Mouse (Mus musculus) naive thymus-derived CD4-positive, alpha-beta T cell, adult 2 months (primary cell): Measurements from ENCODE around the gene Vps36.

Experiments used
- DNase-seq: peaks from one replicate; pipeline ENCODE4 v3.0.0-alpha.2; 2011; ENCODE audit warnings: low read depth

Vps36 gene

GRCm38 (mm10) chr8:22209012-22209411 is 16.4 kb downstream of the Vps36 start:
- DNase-seq: no peak

DNA sequence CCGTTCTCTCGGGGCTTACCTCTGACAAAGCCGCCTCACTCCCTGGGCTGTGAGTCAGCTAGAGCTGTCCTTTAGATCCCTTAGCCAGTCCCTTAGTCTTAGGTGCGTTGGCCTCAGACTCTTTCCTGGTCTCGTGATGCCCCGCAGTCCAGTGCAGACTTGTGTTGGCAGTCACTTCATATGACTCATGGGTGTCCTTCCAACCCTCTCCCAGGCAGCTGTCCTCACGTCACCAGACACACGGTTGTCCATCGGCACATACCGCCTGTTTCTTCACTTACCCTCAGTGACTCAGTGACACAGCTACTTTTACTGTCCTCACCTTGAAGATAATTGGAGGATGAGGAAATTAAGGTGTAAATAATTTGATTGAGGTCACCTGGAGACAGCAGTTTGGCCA is 22.2 kb downstream of the Vps36 start:
- no peak for DNase-seq

DNA sequence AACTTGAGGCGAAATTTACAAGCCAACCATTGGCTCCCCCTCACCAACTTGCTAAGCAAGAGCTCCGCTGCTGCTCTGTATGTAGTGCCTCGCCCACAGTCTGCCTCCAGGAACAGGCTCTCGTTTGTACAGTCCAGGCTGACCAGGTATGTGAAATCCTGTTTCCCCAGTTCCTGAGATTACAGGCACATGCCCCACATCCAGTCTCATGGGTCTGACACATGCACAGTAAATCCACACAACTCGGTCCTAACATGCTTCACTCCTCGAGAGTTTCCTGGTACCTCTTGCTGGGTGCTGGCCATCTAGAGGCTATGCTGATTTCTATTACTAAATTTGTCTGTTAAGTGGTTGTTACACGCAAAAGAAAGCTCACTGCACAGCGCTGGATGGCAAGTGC is 33.8 kb downstream of the Vps36 start:
- DNase-seq: no peak

DNA sequence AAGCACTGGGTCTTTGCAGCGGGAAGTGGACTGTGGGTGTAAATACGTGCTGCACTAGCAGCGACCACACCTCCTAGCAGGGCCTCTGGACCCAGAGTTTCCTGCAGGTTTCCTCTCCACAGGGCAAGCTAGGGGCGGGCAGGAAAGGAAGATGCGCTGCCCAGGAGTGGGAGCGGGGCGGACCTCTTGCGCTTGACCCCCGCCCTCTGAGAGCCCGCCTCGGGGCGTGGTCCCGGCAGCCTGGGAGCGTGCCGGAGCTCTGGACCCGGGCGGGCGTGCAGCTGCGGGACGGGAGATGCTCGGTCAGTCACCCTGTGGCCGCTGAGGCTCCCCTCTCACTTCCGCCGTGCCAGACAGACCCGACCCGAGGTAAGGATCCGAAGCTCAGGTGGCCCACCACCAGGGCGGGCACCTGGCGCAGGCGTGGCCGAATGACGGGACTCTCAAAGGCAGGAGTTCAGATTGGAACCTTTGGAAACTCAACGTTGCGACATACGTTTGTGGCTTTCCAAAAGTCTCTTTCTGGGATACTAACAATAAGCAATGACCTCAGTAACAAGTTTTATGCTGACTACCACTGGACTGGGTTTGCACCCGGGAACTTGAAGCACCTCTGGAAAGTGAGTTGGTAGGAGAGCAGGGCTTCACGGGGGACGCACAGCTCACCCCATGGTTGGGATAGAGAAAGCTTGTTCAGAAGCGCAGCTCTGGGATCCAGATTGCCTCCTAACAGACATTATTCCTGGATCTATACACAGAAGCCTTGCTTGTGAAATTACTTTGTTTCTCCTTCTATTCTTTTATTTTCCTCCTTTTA is 34.7 kb downstream of the Vps36 start, which contains the start of gene Thsd1:
TSS of gene Thsd1 (plus strand) at position 253 of the 817 bp plus-strand sequence.
- peak; percentile 36 for DNase-seq

GRCm38 (mm10) chr8:22228621-22229020 is 36.0 kb downstream of the Vps36 start:
- peak; percentile 40 for DNase-seq

- DNase-seq: no peak
Observed at GRCm38 (mm10) chr8:22242986-22243385, 50.4 kb downstream of the Vps36 start.

DNA sequence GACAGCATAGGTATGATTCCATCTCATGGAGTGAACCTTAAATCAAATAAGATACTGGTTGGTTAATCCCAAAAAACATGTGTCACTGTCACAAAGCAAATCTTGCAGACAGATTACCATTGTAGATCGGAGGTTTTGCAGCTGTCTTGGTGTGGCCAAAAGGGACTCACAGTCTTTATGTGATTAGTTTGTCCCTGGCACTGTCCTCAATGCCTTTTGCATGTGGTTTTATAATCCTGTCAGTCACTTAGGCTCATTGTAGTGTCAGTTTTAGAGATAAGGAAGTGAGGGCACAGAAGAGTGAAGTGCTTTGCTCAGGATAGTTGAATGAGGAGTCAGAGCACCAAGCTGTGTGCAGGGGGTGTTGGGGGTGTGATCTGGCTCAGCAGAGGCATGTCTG is 53.1 kb downstream of the Vps36 start:
- DNase-seq: no peak

GRCm38 (mm10) chr8:22247956-22248355 is 55.3 kb downstream of the Vps36 start:
- no peak for DNase-seq

DNA sequence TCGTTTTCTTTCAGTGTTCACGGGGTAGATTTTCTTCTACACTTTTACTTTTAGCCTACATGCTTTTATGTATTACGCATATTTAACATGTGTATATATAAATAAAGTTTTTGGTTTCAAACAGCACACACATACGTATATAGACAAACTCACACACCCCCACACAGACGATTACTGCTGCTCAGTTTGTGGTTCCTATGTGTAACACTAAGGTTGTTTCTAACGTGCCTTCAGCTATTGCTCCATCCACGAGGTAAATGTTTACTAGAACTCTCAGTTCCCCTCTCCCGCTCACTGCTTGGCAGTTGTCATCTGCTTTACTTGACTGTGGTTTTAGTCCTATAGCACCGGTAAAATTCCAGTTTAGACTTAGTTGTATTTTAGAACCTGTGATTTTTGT is 56.5 kb downstream of the Vps36 start:
- DNase-seq: no peak

DNA sequence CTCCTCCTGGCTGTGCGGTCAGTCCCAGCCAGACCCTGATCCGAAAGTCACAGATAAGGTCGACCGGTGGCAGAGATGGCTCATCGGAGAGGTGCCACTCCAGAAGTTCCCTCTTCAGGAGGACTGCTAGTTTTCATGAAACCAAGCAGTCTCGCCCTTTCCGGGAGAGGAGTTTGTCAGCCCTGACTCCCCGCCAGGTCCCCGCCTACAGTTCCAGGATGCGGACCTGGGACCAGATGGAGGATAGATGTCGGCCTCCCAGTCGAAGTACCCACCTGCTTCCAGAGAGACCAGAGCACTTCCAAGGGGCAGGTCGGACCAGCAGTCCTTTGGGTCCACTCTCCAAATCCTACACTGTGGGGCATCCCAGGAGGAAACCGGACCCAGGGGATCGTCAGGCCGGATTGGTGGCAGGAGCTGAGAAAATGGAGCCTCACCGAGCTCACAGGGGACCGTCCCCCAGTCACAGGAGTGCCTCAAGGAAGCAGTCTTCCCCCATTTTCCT is 66.4 kb downstream of the Vps36 start:
- no peak for DNase-seq

GRCm38 (mm10) chr8:22259531-22259930 is 66.9 kb downstream of the Vps36 start:
- DNase-seq: no peak

GRCm38 (mm10) chr8:22260091-22260722 is 67.6 kb downstream of the Vps36 start:
- no peak for DNase-seq

GRCm38 (mm10) chr8:22262267-22262666 is 69.7 kb downstream of the Vps36 start:
- no peak for DNase-seq

DNA sequence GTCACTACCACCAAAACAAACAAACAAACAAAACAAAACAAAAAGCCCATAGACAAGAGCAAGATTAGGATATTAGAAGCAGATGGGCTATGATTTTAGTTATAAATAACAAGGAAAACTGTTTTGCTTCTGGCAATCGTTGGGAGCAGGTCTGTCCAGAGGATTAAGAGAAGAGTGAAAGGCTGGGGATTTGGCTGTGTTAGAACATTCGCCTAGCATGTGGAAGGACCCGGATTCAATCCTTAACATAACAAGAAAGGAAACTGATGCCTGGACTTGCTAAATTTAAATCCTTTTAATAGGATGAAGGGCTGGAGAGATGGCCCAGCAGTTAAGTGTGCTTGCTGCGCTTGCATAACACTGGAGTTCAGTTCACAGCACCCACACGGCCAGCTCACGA is 71.7 kb downstream of the Vps36 start:
- no peak for DNase-seq

DNA sequence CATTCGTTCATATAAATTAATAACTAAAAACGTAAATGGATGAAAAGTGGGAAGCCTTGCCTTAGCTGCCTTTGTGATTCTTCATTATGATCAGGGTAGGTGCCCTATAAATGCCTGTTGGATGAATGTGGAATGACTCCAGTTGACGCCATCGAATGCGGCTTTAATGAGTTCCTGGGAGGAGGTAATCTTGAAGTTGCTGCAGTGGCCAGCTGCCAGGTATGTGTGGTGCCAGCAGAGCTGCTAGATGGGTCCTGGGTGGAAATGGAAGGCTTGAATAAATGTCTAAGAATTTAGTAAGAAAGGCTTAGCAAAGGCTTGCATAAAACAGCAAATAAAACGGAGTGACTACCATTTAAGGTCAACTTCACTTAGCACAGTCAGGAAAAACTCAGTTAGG is 72.2 kb downstream of the Vps36 start:
- no peak for DNase-seq

- DNase-seq: no peak
Observed at GRCm38 (mm10) chr8:22265194-22265593, 72.6 kb downstream of the Vps36 start.

- no peak for DNase-seq
Observed at GRCm38 (mm10) chr8:22266809-22267208, 74.2 kb downstream of the Vps36 start.
